Mouse (Mus musculus) liver, postnatal 0 days (tissue): ENCODE results near the gene Sypl. TPM values are rescaled to one million over a fixed set of nuclear protein-coding genes. Genes with fewer than 3 reads are reported as not detected.

Experiments
- ATAC-seq: fragments of 200-750 bp; cut with Nextera tagmentation; 2 replicates; pipeline ENCODE4 v1.8.0; 2017; ENCODE audit warnings: mild to moderate bottlenecking, moderate library complexity
- DNase-seq: peaks from one replicate; pipeline ENCODE4 v3.0.0-alpha.2; 2016
- H3K27ac ChIP-seq: fragments of 300-500 bp; sonication (generic); 2 replicates; pipeline ENCODE4 v1.5.1; 2014; ENCODE audit warnings: antibody characterized with exemption, moderate library complexity, mild to moderate bottlenecking, low read depth
- H3K27me3 ChIP-seq: fragments of 300-500 bp; sonication (generic); 2 replicates; pipeline ENCODE4 v1.6.1; 2014; ENCODE audit warnings: low read length, control low read depth, mixed read lengths; ENCODE audit not compliant: insufficient read depth
- H3K36me3 ChIP-seq: fragments of 300-500 bp; sonication (generic); replicated peaks from 2 replicates; pipeline ENCODE4 v1.6.1; 2014; ENCODE audit warnings: mild to moderate bottlenecking, control low read depth, low read length, moderate library complexity, mixed read lengths; ENCODE audit not compliant: insufficient read depth
- H3K4me1 ChIP-seq: fragments of 300-500 bp; sonication (generic); 2 replicates; pipeline ENCODE4 v1.6.1; 2014; ENCODE audit warnings: antibody characterized with exemption, mild to moderate bottlenecking, control low read depth; ENCODE audit not compliant: insufficient read depth
- H3K4me2 ChIP-seq: fragments of 300-500 bp; sonication (generic); 2 replicates; pipeline ENCODE4 v1.6.1; 2014; ENCODE audit warnings: low read depth, mild to moderate bottlenecking, low read length, moderate library complexity, mixed read lengths
- H3K4me3 ChIP-seq: fragments of 300-500 bp; sonication (generic); 2 replicates; pipeline ENCODE4 v1.5.1; 2014; ENCODE audit warnings: low read depth, low read length
- H3K9ac ChIP-seq: fragments of 300-500 bp; sonication (generic); replicated peaks from 2 replicates; pipeline ENCODE4 v1.6.1; 2014; ENCODE audit warnings: mild to moderate bottlenecking, moderate library complexity
- H3K9me3 ChIP-seq: fragments of 300-500 bp; sonication (generic); 2 replicates; pipeline ENCODE4 v1.6.1; 2016; ENCODE audit warnings: mild to moderate bottlenecking, control low read depth, low read length, mixed read lengths
- CTCF ChIP-seq: sonication (generic); IDR thresholded peaks from 2 replicates; pipeline ENCODE4 v1.5.1; 2016; ENCODE audit warnings: antibody characterized with exemption, low read depth
- EP300 ChIP-seq: IDR thresholded peaks from 2 replicates; pipeline ENCODE4 v1.6.1; 2016; ENCODE audit warnings: antibody characterized with exemption, low read depth, mild to moderate bottlenecking
- WGBS: fragments of 180-500 bp; shearing (Covaris S2); extraction: QIAGEN DNeasy Blood & Tissue Kit; methylation state at CpG from one replicate; pipeline ENCODE4 v1.1.7; 2014; ENCODE audit not compliant: insufficient replicate concordance; 5-methylcytosine and 5-hydroxymethylcytosine counted together
- polyA plus RNA-seq: library from polyadenylated mRNA; unstranded; fragments of >200 nt; fragmentation: Nextera tagmentation; extraction: Ambion mirVana; gene quantifications from 2 replicates; pipeline ENCODE4 v1.2.1, GENCODE M21; 2015

Gene Sypl
- polyA plus RNA-seq, 1 experiment from 2014 or later = 53.8 TPM

DNA sequence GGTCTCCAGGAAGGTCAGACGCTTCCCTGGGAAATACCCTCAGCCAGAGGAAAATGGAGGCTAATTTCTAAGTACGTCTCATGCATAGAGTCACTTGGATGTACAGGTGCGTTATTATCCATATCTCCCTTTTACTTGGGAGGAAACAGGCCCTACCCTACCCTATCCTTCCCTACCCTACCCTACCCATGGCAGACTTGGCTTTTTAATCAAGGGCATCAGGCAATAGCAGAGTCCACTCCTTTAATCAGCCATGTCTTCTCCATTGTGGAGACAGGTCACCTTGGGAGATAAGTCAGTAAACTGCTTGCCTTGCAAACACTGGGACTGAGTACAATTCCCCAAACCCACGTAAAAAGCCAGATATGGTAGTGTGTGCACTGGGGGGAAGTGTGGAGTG, 68.1 kb downstream of the Sypl start:
- Histone ChIP-seq H3K4me1 (no peaks in the 10 kb centered on the region), H3K4me2 (no peak overlapping the region), H3K9me3 (no peaks in the 10 kb centered on the region), H3K9ac (no peak overlapping the region), H3K4me3 (no peak overlapping the region), H3K27me3 (no peaks in the 10 kb centered on the region), H3K36me3 (no peaks in the 10 kb centered on the region), H3K27ac (no peak overlapping the region)
- 73% methylated on average over 4 of the region's 4 CpGs for WGBS
- ATAC-seq = no peak
- TF ChIP-seq CTCF (no peak), EP300 (no peak)
- DNase-seq = no peak

DNA sequence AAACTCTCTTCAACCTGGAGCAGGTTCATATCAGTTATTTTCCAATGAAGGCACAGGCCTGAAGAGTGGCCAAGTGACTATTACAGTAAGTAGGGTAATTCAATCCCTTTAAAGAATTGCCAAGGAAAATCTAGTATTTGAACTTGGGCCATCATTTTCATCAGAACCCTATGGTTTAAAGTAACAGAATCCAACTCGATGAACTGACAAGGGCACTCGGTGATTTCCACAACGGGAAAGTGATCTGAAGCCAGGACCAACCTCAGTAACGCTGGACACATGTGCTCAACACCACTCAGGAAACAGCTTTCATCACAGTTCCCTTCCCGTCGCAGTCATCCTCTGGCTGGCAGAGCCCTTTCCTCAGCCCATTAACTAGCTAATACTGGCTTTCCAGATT, 70.8 kb downstream of the Sypl start:
- H3K27ac ChIP-seq = no peak overlapping the region
- DNase-seq (no peak), ATAC-seq (no peak)
- H3K4me2 ChIP-seq = no peak overlapping the region
- 41% methylated on average over 6 of the region's 6 CpGs for WGBS
- H3K36me3 ChIP-seq = no peaks in the 10 kb centered on the region
- no peak overlapping the region for H3K4me3 ChIP-seq
- H3K27me3 ChIP-seq = no peaks in the 10 kb centered on the region
- H3K9me3 ChIP-seq = no peaks in the 10 kb centered on the region
- no peaks in the 10 kb centered on the region for H3K4me1 ChIP-seq
- no peak overlapping the region for H3K9ac ChIP-seq
- TF ChIP-seq CTCF (no peak), EP300 (no peak)

DNA sequence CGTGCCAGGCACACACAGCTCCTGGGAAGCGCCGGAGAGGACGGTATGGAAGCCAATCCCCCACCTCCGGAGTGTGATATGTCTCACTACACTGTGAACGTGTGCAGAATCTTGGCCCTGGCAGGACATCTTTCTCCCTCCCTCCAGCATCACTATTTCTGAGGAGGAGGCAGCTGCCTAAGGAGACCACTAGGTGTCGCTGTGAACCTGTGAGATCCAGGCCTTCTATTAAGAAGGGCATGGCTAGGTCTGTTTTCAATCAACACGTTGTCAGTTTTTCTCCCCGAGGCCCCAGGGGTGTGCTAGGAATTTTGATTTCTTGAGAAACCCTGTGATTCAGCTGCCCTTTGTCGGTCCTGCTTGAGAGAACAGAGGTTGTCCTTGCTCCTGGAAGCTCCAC, 73.4 kb downstream of the Sypl start:
- Histone ChIP-seq H3K27me3 (no peaks in the 10 kb centered on the region), H3K4me1 (no peaks in the 10 kb centered on the region), H3K36me3 (no peaks in the 10 kb centered on the region), H3K9me3 (no peaks in the 10 kb centered on the region), H3K9ac (no peak overlapping the region), H3K4me2 (no peak overlapping the region), H3K4me3 (no peak overlapping the region), H3K27ac (no peak overlapping the region)
- TF ChIP-seq CTCF (peak; percentile 96), EP300 (no peak)
- ATAC-seq (peak; percentile 50; the same call in 1 of the 2 replicates), DNase-seq (peak; percentile 73)
- WGBS = under 1% methylated on average over 10 of the region's 10 CpGs

DNA sequence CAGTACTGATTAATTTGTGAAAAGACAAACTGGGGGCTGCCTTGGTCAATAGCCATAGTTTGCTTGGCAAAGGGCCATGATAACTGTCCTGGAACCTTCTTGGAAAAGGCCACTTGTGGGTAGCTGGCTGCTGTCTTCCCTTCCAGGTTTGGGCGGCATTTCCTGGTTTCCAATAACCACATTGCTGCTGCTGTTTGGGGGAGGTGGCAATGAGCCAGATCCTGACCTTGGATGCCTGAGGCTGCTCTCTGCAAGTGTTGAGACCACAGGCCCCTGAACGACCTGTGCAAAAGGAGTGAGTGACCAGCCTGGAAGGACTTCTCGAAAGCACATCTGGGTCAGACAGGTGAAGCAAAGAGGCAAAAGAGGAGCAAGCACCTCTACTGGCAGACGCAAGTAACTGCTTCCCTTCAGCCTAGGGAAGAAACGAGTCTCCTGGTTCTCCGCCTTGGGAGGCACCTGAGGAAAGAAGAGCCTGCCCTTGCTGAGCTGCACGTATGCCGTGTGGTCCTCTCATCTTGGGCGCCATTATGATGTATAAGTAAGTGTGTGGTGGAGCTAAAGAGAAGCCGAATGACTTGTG, 74.5 kb downstream of the Sypl start:
- ATAC-seq (no peak), DNase-seq (no peak)
- Histone ChIP-seq H3K27ac (no peak overlapping the region), H3K36me3 (no peaks in the 10 kb centered on the region), H3K4me1 (0 out of 2 replicates have a peak, but pooled peaks cover 2% of the 10 kb centered on the region), H3K9me3 (no peaks in the 10 kb centered on the region), H3K27me3 (no peaks in the 10 kb centered on the region), H3K9ac (no peak overlapping the region), H3K4me3 (no peak overlapping the region), H3K4me2 (no peak overlapping the region)
- 56% methylated on average over 10 of the region's 10 CpGs for WGBS
- TF ChIP-seq CTCF (0 out of 2 replicates have a peak, but pooled peaks have one; percentile 1), EP300 (no peak)

DNA sequence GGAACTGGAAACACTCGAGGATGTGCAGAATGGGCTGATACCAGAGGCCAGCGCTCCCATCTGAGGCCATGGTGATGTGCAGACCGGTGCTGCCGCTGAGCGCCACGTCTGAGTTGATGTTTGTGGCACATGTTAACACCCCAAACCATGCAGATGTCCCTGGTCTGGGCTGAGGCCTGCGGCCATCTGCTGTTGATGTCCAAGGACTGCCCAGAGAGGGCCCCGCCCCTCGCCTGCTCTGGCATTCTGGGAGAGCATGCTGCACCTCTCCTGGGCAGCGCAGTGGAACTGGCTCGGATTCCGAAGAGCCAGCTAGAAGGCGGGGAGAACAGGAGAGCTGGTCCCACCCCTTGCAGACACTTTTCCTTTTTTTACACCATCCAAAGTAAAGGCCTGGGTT, 75.0 kb downstream of the Sypl start:
- WGBS = 65% methylated on average over 13 of the region's 13 CpGs
- ATAC-seq = no peak
- no peaks in the 10 kb centered on the region for H3K27me3 ChIP-seq

More for the DNA sequence above, 75.0 kb downstream of the Sypl start:
- no peaks in the 10 kb centered on the region for H3K9me3 ChIP-seq
- no peak overlapping the region for H3K27ac ChIP-seq
- no peak overlapping the region for H3K4me2 ChIP-seq
- no peaks in the 10 kb centered on the region for H3K36me3 ChIP-seq
- H3K4me1 ChIP-seq = 0 out of 2 replicates have a peak, but pooled peaks cover 2% of the 10 kb centered on the region
- H3K9ac ChIP-seq = no peak overlapping the region
- no peak for TF ChIP-seq CTCF
- TF ChIP-seq EP300 = no peak
- DNase-seq = no peak
- H3K4me3 ChIP-seq = no peak overlapping the region

Other genes with a start within 250 kb of the Sypl start
- 14.8 and 16.4 TPM in 2 replicates for gene Nampt, start 134.3 kb upstream of the Sypl start, polyA plus RNA-seq
- not detected in 2 replicates for gene Cdhr3, start 139.0 kb downstream of the Sypl start, polyA plus RNA-seq
- gene Atxn7l1, start 193.8 kb downstream of the Sypl start, polyA plus RNA-seq = 7.2 and 8.5 TPM in 2 replicates